Mouse (Mus musculus) CD8-positive naive resting alpha-beta T cell, adult 2 months (primary cell): ENCODE results near the gene 2310022A10Rik.

Experiments used
- DNase-seq, 2 experiments: peaks; one replicate each; pipeline ENCODE4 v3.0.0; 2022; ENCODE audit warnings: low read depth in 2 of 2, low spot score in 2 of 2

2310022A10Rik gene

DNA sequence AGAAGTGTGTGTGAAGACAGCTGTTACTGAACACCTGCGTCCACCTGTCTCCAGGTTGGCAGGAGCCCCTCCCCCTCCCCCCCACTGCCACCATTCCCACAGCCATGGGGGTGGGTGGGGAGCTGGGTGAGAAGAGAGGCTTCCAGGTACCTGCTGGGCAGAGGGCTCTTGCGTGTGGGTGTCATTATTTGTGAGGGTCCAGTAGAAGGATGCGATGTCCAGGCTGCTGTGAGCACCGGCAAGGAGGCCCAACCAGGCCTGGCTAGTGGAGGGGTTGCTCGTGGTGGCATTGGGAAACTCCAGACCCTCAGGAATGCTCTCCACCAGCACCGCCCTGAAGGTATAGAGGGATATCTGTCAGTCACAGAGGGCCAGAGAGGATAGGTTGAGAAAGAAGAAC is 12.1 kb upstream of the 2310022A10Rik start:
- no peak for DNase-seq

DNA sequence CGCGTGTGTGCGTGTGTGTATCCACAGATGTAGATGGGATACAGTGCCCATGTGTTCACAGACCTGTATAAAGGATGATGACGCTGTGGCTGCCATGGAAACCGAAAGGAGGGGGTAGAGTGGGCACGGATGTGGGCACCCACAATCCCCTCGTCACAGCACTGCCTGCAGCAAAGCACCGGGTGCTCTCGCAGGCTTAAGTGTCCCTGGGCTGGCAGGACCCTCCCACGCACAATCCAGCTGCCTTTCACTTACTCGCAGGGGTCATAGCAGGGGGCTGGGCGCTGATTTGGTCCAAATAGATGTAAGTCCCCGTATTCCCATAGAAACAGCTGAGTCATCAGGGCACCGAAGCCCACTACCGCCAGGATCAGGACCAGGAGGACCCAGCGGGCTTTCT is 11.6 kb upstream of the 2310022A10Rik start:
- DNase-seq: peak; percentile 93 to 98

GRCm38 (mm10) chr7:27541922-27542321 is 11.1 kb upstream of the 2310022A10Rik start:
- no peak for DNase-seq

DNA sequence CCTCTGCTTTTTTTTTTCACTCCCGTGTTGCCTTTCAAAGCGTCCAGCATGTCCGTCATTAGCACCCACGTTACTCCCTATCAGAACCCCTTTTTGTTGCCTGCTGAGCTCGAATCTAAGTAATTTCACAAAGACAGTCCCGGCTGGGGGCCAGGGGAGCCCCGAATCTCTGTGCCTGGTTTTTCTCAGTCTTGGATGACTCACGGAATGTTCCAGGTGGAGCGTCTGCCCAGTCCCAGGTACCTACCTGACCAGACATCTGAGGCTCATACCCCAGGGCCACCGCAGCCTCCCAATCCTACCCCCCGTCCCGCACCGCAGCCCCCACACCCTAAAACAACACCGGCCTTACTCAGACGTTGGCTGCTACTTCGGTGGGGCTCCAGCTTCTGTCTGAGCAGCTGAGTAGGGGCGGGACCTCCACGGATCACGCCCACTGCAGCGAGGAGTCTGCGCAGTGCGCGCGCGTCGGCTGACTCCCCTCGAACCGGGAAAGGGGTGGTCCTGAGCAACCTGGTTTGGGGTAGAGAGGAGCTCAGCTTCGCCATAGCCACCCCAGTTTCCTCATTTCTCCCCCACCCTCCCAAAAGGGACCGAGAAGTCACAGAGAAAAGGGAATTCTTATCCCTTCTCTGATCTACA is 10.5 kb upstream of the 2310022A10Rik start:
- peak; percentile 77 to 91 for DNase-seq

DNA sequence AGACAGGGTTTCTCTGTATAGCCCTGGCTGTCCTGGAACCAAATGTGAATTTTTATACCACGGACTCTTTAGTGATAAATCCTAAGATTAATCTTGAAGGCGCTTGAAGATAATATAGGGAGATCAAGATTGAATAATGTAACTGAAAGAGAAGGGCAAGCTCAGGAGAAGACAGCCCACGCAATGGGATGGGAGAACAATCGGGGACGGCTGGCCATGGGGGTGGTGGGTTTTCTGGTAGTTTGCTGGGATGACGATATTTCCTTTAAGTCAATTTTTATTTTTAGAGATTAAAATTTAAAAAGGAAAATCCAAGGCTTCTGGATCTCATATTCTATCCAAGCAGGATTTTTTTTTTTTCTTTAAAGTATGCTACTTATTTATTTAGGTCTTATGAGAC is 10.0 kb upstream of the 2310022A10Rik start:
- no peak for DNase-seq

DNA sequence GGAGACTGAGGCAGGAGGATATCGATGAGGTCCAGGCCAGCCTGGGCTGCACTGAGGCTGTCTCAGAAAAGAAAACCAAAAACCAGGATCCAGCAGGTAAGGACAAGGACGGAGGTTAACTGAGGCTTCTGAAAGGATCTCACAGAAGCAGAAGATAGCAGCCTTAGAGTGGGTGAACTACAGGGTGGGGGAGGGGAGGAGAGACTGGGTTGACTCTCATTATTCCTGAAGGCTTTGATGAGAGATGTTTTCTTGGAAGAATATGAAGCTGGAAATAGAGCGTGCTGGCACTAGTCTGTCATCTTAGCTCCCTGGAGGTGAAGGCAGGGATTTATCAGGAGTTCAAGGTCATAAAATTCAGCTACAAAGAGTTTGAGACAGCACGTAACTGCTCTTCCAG is 9.2 kb upstream of the 2310022A10Rik start:
- DNase-seq: no peak

GRCm38 (mm10) chr7:27544675-27545370 is 8.2 kb upstream of the 2310022A10Rik start:
- peak; percentile 69 to 72 for DNase-seq

GRCm38 (mm10) chr7:27549597-27549996 is 3.4 kb upstream of the 2310022A10Rik start:
- DNase-seq: no peak

DNA sequence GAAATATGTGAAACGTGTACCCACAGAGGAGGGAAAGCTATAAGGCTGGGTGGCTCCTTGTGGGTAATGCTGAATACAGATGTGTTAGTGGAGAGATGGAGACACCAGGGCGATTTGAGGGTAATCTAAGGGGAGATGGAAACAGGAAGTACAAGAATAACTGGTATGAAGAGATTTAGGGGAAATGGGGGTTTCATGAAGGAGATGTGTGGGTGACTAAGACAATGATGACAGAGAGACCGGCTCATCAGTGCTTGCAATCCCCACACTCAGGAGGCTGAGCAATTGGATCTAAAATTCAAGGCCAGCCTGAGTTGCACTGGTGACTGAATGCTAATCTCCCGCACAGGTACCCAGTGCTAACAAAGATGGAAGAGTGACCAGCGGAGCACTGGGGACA is 963 bp upstream of the 2310022A10Rik start:
- no peak for DNase-seq

DNA sequence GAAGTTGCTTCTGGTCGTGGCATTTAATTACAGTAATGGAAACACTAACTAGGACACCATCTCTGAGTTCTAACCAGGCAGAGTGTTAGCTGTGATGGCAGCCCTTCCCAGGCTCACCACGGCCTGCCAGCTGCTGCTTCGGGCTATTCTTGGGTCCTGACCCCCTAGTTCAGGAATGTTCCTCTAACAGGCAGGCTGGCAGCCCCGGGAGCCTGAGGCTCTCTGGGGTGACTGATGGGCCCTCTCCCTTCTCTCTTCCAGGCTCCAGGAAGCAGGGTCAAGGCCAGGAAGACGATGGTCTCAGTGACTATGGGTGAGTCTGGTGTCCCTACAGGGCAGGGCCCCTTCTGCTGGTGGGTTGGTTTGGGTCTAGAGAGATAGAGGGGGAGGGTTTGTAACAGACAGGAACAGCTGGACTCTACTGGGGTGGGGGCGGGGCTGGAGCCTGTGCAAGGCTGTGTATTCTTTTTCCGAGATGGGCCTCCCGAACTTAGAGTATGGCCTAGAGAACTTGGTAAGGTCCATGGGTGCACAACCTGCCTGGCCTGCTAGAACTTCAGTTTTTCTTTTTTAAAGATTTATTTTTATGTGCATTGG is 7.4 kb downstream of the 2310022A10Rik start:
- DNase-seq: no peak

DNA sequence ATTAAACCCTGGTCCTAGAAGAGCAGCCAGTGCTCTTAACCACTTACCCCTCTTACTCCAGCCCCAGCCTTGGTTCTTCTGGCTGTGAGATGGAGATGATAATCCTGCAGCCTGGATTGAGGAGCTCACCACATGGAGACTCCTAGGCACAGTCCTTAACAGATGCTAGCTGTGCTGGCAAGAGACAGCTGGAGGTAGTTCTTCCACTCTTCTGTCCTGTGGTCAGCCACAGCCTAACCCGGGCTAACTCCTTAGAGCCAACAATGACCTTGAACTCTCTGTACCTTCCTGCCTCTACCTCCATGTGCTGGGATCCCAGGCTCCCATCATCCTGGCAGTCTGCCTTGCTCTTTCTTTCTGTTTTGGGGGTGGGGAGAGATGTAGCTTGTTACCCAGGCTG is 7.9 kb downstream of the 2310022A10Rik start:
- no peak for DNase-seq

DNA sequence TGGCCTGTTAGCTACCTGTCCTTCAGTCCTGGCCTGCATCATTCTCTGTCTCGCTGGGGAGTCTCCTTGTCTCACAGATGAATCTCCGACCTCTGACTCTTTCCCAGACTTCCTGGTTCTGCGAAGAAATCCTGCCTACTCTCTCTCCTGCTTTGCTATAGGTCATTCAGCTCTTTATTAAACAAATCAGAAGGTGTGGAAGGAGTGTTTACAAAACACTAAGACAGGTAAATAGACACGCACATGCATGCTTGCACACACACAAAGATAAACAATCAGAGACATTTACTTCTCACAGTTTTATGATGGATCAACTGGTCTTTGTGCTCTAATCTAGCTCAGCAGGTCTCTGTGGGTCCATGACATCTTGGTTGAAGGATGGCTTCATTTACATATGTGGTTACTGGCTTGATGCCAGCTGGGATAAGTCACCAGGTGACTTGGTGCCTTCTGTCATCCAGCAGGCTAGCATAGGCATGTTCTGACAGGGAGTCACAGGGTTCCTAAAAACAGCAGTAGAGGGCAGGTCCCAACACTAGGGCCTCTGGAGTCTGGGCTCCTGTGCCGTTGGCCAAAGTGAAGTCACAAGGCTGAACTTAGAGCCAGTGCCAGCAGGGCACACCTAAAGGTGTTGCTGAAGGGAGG is 16.7 kb downstream of the 2310022A10Rik start:
- DNase-seq: no peak

- DNase-seq: no peak
These were observed 19.1 kb downstream of the 2310022A10Rik start for GRCm38 (mm10) chr7:27572133-27572532.

- no peak for DNase-seq
These were observed 21.3 kb downstream of the 2310022A10Rik start for GRCm38 (mm10) chr7:27574124-27574880.

DNA sequence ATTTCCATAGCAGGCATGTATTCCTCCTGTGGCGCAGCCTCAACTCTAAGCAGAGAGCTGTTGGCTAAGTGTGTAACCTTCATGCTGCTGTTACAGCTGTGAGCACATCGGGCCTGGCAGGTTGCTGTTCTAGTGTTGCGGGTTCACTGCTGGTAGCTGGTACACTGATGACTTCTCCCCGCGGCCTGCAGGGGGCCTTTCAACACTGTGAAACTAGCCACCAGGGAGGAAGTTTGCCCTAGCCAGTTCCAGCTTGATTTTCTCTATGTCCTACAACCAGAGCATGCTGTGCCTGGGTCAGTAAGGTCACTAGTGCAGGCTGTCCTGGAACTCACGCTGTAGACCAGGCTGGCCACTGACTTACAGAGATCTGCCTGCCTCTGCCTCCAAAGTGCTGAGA is 23.9 kb downstream of the 2310022A10Rik start:
- peak; percentile 36 to 61 for DNase-seq

GRCm38 (mm10) chr7:27577589-27577988 is 24.6 kb downstream of the 2310022A10Rik start:
- no peak for DNase-seq

- no peak for DNase-seq
These were observed 25.4 kb downstream of the 2310022A10Rik start for GRCm38 (mm10) chr7:27578465-27578864.

- no peak for DNase-seq
These were observed 27.5 kb downstream of the 2310022A10Rik start for GRCm38 (mm10) chr7:27580380-27581174.

DNA sequence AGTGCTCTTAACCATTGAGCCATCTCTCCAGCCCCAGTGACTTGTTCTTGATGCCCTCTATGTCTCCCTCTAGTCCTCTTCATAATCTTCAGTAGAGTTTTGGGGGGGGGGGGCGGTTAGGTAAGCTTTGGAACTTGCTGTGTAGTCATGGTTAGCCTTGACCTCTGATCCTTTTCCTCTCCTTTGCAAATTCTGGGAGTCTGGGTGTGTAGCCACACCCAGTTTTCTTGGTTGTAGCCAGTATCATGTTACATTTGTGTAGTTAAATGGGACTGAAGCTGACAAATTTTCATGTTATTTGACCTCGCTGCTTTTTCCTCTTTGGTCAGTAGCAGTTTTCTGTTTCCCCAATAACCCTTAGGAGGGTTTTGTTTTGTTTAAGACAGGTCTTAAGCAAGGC is 33.8 kb downstream of the 2310022A10Rik start:
- no peak for DNase-seq

DNA sequence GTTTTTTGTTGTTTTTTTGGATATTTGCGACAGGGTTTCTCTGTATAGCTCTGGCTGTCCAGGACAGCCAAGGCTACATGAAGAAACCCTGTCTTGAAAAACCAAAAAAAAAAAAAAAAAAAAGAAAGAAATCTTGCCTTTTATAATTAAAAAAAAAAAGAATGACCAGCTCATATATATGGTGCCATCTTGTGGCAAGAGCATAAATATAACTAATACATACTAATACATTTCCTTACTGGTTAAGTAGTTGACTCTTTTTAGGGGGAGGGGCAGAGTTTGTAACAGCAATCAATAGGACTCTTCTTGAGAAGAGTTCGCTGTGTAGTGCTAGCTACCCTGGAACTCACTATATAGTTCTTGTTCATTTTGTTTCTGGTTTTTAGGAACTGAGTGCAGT is 34.7 kb downstream of the 2310022A10Rik start:
- no peak for DNase-seq
